Mouse (Mus musculus): Measurements from ENCODE around the gene BC107364. TPM values are rescaled to one million over a fixed set of nuclear protein-coding genes. Genes with fewer than 3 reads are reported as not detected.
A peak's percentile ranks its signal among the peaks of the same experiment; 100 is the strongest.
"Not testable (repeated sequence)": the region's sequence is repeated elsewhere in the genome, so short reads cannot be mapped to it uniquely, and the experiment has no call there.

The BC107364 gene
- polyA plus RNA-seq, 1 experiment from 2014 or later, result not detected

GRCm38 (mm10) chr3:96417850-96418815 lies 34.0 kb downstream of the BC107364 start:
- WGBS (ENCODE audit: missing documents), result 93% methylated on average over 7 of the region's 7 CpGs
- Histone ChIP-seq H3K27ac (no peak overlapping the region), H3K36me3 (ENCODE audit: inconsistent target) (no peaks in the 10 kb centered on the region), H3K79me2 (ENCODE audit: inconsistent target) (no peaks in the 10 kb centered on the region), H3K4me3 (ENCODE audit: inconsistent target) (no peak overlapping the region)

- WGBS (ENCODE audit: missing documents), result 95% methylated on average over 6 of the region's 6 CpGs
- no peaks in the 10 kb centered on the region for H3K79me2 ChIP-seq (ENCODE audit: inconsistent target)
- no peaks in the 10 kb centered on the region for H3K36me3 ChIP-seq (ENCODE audit: inconsistent target)
- no peak overlapping the region for H3K27ac ChIP-seq
- no peak overlapping the region for H3K4me3 ChIP-seq (ENCODE audit: inconsistent target)
Observed at GRCm38 (mm10) chr3:96416595-96416994, 35.5 kb downstream of the BC107364 start.

- Histone ChIP-seq H3K36me3 (ENCODE audit: inconsistent target) (no peaks in the 10 kb centered on the region), H3K4me3 (ENCODE audit: inconsistent target) (no peak overlapping the region), H3K79me2 (ENCODE audit: inconsistent target) (no peaks in the 10 kb centered on the region), H3K27ac (no peak overlapping the region)
- WGBS (ENCODE audit: missing documents), result 90% methylated on average over 1 of the region's 2 CpGs
Observed at GRCm38 (mm10) chr3:96416056-96416455, 36.0 kb downstream of the BC107364 start.

GRCm38 (mm10) chr3:96414951-96415327 lies 37.2 kb downstream of the BC107364 start:
- WGBS (ENCODE audit: missing documents), result 43% methylated on average over 7 of the region's 7 CpGs
- H3K27ac ChIP-seq, result no peak overlapping the region
- H3K36me3 ChIP-seq (ENCODE audit: inconsistent target), result no peaks in the 10 kb centered on the region
- no peaks in the 10 kb centered on the region for H3K79me2 ChIP-seq (ENCODE audit: inconsistent target)
- peak overlapping the region; percentile 43; the same call in 1 of the 2 replicates for H3K4me3 ChIP-seq (ENCODE audit: inconsistent target)

GRCm38 (mm10) chr3:96414126-96414950 lies 37.8 kb downstream of the BC107364 start:
- Histone ChIP-seq H3K36me3 (ENCODE audit: inconsistent target) (no peaks in the 10 kb centered on the region), H3K27ac (no peak overlapping the region), H3K79me2 (ENCODE audit: inconsistent target) (no peaks in the 10 kb centered on the region), H3K4me3 (ENCODE audit: inconsistent target) (peak overlapping the region; percentile 43)
- WGBS (ENCODE audit: missing documents), result 3% methylated on average over 63 of the region's 64 CpGs

GRCm38 (mm10) chr3:96413581-96414125 lies 38.5 kb downstream of the BC107364 start:
- Histone ChIP-seq H3K4me3 (ENCODE audit: inconsistent target) (peak overlapping the region; percentile 43), H3K36me3 (ENCODE audit: inconsistent target) (no peaks in the 10 kb centered on the region)
- 90% methylated on average over 9 of the region's 9 CpGs for WGBS (ENCODE audit: missing documents)

GRCm38 (mm10) chr3:96411821-96412220 lies 40.3 kb downstream of the BC107364 start:
- H3K79me2 ChIP-seq (ENCODE audit: inconsistent target), result no peaks in the 10 kb centered on the region
- no peak overlapping the region for H3K27ac ChIP-seq
- no peaks in the 10 kb centered on the region for H3K36me3 ChIP-seq (ENCODE audit: inconsistent target)
- H3K4me3 ChIP-seq (ENCODE audit: inconsistent target), result no peak overlapping the region
- WGBS (ENCODE audit: missing documents), result 80% methylated on average over 3 of the region's 3 CpGs

More at GRCm38 (mm10) chr3:96413581-96414125, 38.5 kb downstream of the BC107364 start:
- H3K27ac ChIP-seq, result no peak overlapping the region
- no peaks in the 10 kb centered on the region for H3K79me2 ChIP-seq (ENCODE audit: inconsistent target)

- 86% methylated on average over 5 of the region's 5 CpGs for WGBS (ENCODE audit: missing documents)
- no peak overlapping the region for H3K27ac ChIP-seq
- H3K36me3 ChIP-seq (ENCODE audit: inconsistent target), result no peaks in the 10 kb centered on the region
- H3K79me2 ChIP-seq (ENCODE audit: inconsistent target), result no peaks in the 10 kb centered on the region
- H3K4me3 ChIP-seq (ENCODE audit: inconsistent target), result no peak overlapping the region
Observed at GRCm38 (mm10) chr3:96410966-96411365, 41.1 kb downstream of the BC107364 start.

GRCm38 (mm10) chr3:96409701-96410246 lies 42.3 kb downstream of the BC107364 start:
- Histone ChIP-seq H3K27ac (no peak overlapping the region), H3K36me3 (ENCODE audit: inconsistent target) (no peaks in the 10 kb centered on the region), H3K4me3 (ENCODE audit: inconsistent target) (no peak overlapping the region), H3K79me2 (ENCODE audit: inconsistent target) (no peaks in the 10 kb centered on the region)
- 11% methylated on average over 31 of the region's 31 CpGs for WGBS (ENCODE audit: missing documents)

- H3K27ac ChIP-seq; H3K4me3 ChIP-seq (ENCODE audit: inconsistent target); H3K79me2 ChIP-seq (ENCODE audit: inconsistent target); H3K36me3 ChIP-seq (ENCODE audit: inconsistent target): not testable (repeated sequence)
- WGBS (ENCODE audit: missing documents), result 97% methylated on average over 5 of the region's 10 CpGs
Observed at GRCm38 (mm10) chr3:96408111-96408510, 44.0 kb downstream of the BC107364 start.

- H3K27ac ChIP-seq, result no peak overlapping the region
- no peak overlapping the region for H3K4me3 ChIP-seq (ENCODE audit: inconsistent target)
- H3K79me2 ChIP-seq (ENCODE audit: inconsistent target), result no peaks in the 10 kb centered on the region
- WGBS (ENCODE audit: missing documents), result 64% methylated on average over 28 of the region's 32 CpGs
- H3K36me3 ChIP-seq (ENCODE audit: inconsistent target), result no peaks in the 10 kb centered on the region
Observed at GRCm38 (mm10) chr3:96405541-96406503, 46.3 kb downstream of the BC107364 start.

GRCm38 (mm10) chr3:96405004-96405403 lies 47.1 kb downstream of the BC107364 start:
- Histone ChIP-seq H3K36me3 (ENCODE audit: inconsistent target) (no peaks in the 10 kb centered on the region), H3K27ac (no peak overlapping the region), H3K79me2 (ENCODE audit: inconsistent target) (no peaks in the 10 kb centered on the region), H3K4me3 (ENCODE audit: inconsistent target) (no peak overlapping the region)
- WGBS (ENCODE audit: missing documents), result 25% methylated on average over 8 of the region's 11 CpGs

GRCm38 (mm10) chr3:96404450-96404849 lies 47.7 kb downstream of the BC107364 start:
- no peak overlapping the region for H3K4me3 ChIP-seq (ENCODE audit: inconsistent target)
- 10% methylated on average over 26 of the region's 26 CpGs for WGBS (ENCODE audit: missing documents)

More at GRCm38 (mm10) chr3:96404450-96404849, 47.7 kb downstream of the BC107364 start:
- no peak overlapping the region for H3K27ac ChIP-seq
- H3K79me2 ChIP-seq (ENCODE audit: inconsistent target), result no peaks in the 10 kb centered on the region
- no peaks in the 10 kb centered on the region for H3K36me3 ChIP-seq (ENCODE audit: inconsistent target)
